Mouse (Mus musculus) hindbrain, embryonic 11.5 days (tissue): Measurements from ENCODE around the gene Caml. TPM values are rescaled to one million over a fixed set of nuclear protein-coding genes. Genes with fewer than 3 reads are reported as not detected.
A peak's percentile ranks its signal among the peaks of the same experiment; 100 is the strongest.
"Not testable (repeated sequence)": the region's sequence is repeated elsewhere in the genome, so short reads cannot be mapped to it uniquely, and the experiment has no call there.

ENCODE experiments used
- ATAC-seq: fragments of 200-750 bp; cut with Nextera tagmentation; 2 replicates; pipeline ENCODE4 v1.8.0; 2017; ENCODE audit warnings: mild to moderate bottlenecking, moderate TSS enrichment, moderate library complexity; ENCODE audit not compliant: low FRiP score
- DNase-seq: peaks from one replicate; pipeline ENCODE4 v3.0.0-alpha.2; 2015; ENCODE audit warnings: low spot score
- H3K27ac ChIP-seq: fragments of 300-500 bp; sonication (generic); 2 replicates; pipeline ENCODE4 v1.5.1; 2014; ENCODE audit warnings: mild to moderate bottlenecking, low read depth, low read length
- H3K27me3 ChIP-seq: fragments of 300-500 bp; sonication (generic); 2 replicates; pipeline ENCODE4 v1.6.1; 2014; ENCODE audit warnings: mild to moderate bottlenecking, low read length, moderate library complexity, mixed read lengths; ENCODE audit not compliant: control insufficient read depth, insufficient read depth
- H3K36me3 ChIP-seq: fragments of 300-500 bp; sonication (generic); 2 replicates; pipeline ENCODE4 v1.6.1; 2014; ENCODE audit warnings: mild to moderate bottlenecking, low read length, moderate library complexity, mixed read lengths; ENCODE audit not compliant: control insufficient read depth, insufficient read depth
- H3K4me1 ChIP-seq: fragments of 300-500 bp; sonication (generic); replicated peaks from 2 replicates; pipeline ENCODE4 v1.6.1; 2014; ENCODE audit warnings: low read length, mixed read lengths; ENCODE audit not compliant: control insufficient read depth, insufficient read depth
- H3K4me2 ChIP-seq: fragments of 300-500 bp; sonication (generic); replicated peaks from 2 replicates; pipeline ENCODE4 v1.6.1; 2014; ENCODE audit warnings: mild to moderate bottlenecking, low read depth, low read length
- H3K4me3 ChIP-seq: fragments of 300-500 bp; sonication (generic); 2 replicates; pipeline ENCODE4 v1.5.1; 2014; ENCODE audit warnings: low read depth, low read length
- H3K9ac ChIP-seq: fragments of 300-500 bp; sonication (generic); 2 replicates; pipeline ENCODE4 v1.6.1; 2014; ENCODE audit warnings: low read depth, low read length
- H3K9me3 ChIP-seq: fragments of 300-500 bp; sonication (generic); 2 replicates; pipeline ENCODE4 v1.6.1; 2016; ENCODE audit warnings: low read length; ENCODE audit not compliant: control insufficient read depth
- WGBS: fragments of 180-500 bp; shearing (Covaris S2); extraction: QIAGEN DNeasy Blood & Tissue Kit; methylation state at CpG from one replicate; pipeline ENCODE4 v1.1.7; 2014; 5-methylcytosine and 5-hydroxymethylcytosine counted together
- polyA plus RNA-seq: library from polyadenylated mRNA; unstranded; fragments of >200 nt; fragmentation: Nextera tagmentation; extraction: Ambion mirVana; gene quantifications from 2 replicates; pipeline ENCODE4 v1.2.1, GENCODE M21; 2014

The Caml gene
- polyA plus RNA-seq, 1 experiment from 2014 or later = 73.4 TPM

- DNase-seq (no peak), ATAC-seq (no peak)
- Histone ChIP-seq H3K4me3 (no peak overlapping the region), H3K9ac (no peak overlapping the region), H3K27me3 (no peaks in the 10 kb centered on the region), H3K4me1 (no peaks in the 10 kb centered on the region; the same call in 1 of the 2 replicates), H3K4me2 (no peak overlapping the region), H3K9me3 (no peaks in the 10 kb centered on the region), H3K27ac (no peak overlapping the region), H3K36me3 (no peaks in the 10 kb centered on the region; the same call in 1 of the 2 replicates)
- WGBS = 92% methylated on average over 14 of the region's 14 CpGs
These were observed 13.6 kb downstream of the Caml start for GRCm38 (mm10) chr13:55636185-55636983.

DNA sequence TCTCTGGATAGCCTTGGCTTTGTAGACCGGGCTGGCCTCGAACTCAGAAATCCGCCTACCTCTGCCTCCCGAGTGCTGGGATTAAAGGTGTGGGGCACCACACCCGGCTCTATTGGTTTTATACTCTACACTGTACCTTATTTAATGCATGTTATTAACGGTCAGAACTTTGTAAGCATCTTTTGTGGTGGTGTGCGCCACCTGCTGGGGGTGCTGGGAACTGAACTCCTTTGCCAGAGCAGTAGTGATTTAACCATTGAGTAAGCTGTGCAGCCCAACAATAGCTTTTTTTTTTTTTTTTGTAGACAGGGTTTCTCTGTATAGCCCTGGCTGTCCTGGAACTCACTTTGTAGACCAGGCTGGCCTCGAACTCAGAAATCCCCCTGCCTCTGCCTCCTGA, 17.7 kb downstream of the Caml start:
- H3K4me2 ChIP-seq, H3K4me1 ChIP-seq, H3K4me3 ChIP-seq, H3K27me3 ChIP-seq, H3K9ac ChIP-seq, H3K36me3 ChIP-seq, H3K27ac ChIP-seq, H3K9me3 ChIP-seq, ATAC-seq: not testable (repeated sequence)
- peak; percentile 90 for DNase-seq
- WGBS = 67% methylated on average over 8 of the region's 8 CpGs

DNA sequence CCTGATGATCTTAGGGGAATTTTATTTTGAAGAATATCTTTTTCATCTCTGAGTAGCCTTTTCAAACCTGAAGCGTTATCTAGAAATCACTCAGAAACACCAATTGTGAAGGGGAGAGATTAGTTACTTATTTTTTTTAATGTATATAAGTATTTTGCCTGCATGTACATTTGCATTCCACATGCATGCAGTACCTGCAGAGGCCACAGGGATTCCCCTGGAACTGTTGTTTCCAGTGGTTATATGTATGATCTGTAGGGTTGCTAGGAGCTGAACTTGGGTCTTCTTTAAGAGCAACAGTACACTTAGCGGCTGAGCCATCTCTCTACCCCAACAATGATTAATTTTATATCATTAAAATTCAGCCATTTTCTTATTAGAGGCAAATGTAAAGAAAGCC, 21.7 kb downstream of the Caml start:
- Histone ChIP-seq H3K4me2 (no peak overlapping the region), H3K36me3 (peaks cover 15% of the 10 kb centered on the region), H3K9ac (no peak overlapping the region), H3K9me3 (no peaks in the 10 kb centered on the region), H3K27me3 (no peaks in the 10 kb centered on the region), H3K4me3 (no peak overlapping the region), H3K4me1 (no peaks in the 10 kb centered on the region), H3K27ac (no peak overlapping the region)
- 87% methylated on average over 2 of the region's 2 CpGs for WGBS
- no peak for ATAC-seq
- DNase-seq = peak; percentile 56

DNA sequence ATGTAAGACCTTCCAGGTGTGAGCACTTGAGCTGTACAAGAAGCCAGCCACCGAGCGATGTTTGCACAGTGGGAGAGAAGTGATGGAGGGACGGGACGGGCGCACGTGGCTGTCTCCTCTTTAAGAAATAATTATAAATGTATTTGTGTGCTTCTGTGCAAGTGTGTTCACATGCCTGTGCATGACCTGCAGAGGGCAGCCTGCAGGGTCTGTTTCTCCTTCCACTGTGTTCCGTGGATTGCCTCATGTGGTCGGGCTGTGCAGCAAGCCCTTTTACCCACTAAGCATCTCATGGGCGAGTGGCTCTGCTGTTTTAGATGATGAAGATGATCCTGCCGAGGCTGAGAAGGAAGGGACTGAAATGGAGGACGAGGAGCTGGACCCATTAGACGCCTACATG, 27.3 kb downstream of the Caml start:
- no peak overlapping the region for H3K9ac ChIP-seq
- peaks cover 29% of the 10 kb centered on the region for H3K36me3 ChIP-seq
- DNase-seq (no peak), ATAC-seq (no peak)
- no peak overlapping the region for H3K4me3 ChIP-seq
- 92% methylated on average over 12 of the region's 12 CpGs for WGBS
- no peaks in the 10 kb centered on the region for H3K9me3 ChIP-seq
- no peak overlapping the region for H3K27ac ChIP-seq
- no peaks in the 10 kb centered on the region for H3K27me3 ChIP-seq
- H3K4me1 ChIP-seq = no peaks in the 10 kb centered on the region
- H3K4me2 ChIP-seq = no peak overlapping the region

DNA sequence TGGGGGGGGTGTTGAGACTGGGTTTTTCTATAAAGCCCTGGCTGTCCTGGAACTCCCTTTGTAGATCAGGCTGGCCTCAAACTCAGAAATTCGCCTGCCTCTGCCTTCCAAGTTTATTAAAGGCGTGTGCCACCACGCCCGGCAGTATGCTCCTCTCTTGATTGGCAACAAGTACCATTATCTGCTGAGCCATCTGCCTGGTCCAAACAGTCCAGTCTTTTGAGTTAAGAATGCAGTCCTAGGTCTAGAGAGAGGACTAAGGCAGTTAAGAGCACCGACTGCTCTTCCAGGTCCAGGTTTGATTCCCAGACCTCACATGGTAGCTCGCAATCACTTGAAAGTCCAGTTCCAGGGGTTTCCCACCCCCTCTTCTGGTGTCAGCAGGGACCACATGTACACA, 28.2 kb downstream of the Caml start:
- Histone ChIP-seq H3K27me3 (no peaks in the 10 kb centered on the region), H3K9ac (no peak overlapping the region), H3K27ac (no peak overlapping the region), H3K9me3 (no peaks in the 10 kb centered on the region), H3K4me3 (no peak overlapping the region), H3K36me3 (peaks cover 24% of the 10 kb centered on the region), H3K4me2 (no peak overlapping the region), H3K4me1 (no peaks in the 10 kb centered on the region)
- ATAC-seq = no peak
- DNase-seq = no peak
- WGBS = 96% methylated on average over 6 of the region's 6 CpGs

DNA sequence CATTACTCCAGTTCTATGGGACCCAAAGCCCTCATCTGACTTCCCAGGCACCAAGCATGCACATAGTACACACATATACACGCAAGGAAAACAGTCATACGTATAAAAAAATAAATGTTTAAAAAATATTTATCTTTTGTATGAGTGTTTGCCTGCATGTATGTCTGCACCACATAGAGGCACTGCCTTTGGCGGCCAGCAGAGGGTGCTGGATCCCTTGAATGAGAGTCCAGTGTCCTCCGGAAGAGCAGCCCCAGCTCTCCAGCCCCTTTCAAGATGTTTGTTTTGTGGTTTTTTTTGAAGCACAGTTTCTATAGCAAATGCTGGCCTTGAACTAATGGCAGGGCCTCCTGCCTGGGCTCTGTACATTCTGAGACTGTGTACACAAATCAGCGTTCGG, 45.7 kb downstream of the Caml start:
- DNase-seq = peak; percentile 65
- no peaks in the 10 kb centered on the region for H3K27me3 ChIP-seq
- no peak overlapping the region for H3K4me2 ChIP-seq
- no peaks in the 10 kb centered on the region for H3K4me1 ChIP-seq
- ATAC-seq = no peak
- no peak overlapping the region for H3K9ac ChIP-seq
- no peaks in the 10 kb centered on the region for H3K9me3 ChIP-seq
- WGBS = 84% methylated on average over 6 of the region's 6 CpGs
- peaks cover 21% of the 10 kb centered on the region for H3K36me3 ChIP-seq
- no peak overlapping the region for H3K4me3 ChIP-seq
- no peak overlapping the region for H3K27ac ChIP-seq

DNA sequence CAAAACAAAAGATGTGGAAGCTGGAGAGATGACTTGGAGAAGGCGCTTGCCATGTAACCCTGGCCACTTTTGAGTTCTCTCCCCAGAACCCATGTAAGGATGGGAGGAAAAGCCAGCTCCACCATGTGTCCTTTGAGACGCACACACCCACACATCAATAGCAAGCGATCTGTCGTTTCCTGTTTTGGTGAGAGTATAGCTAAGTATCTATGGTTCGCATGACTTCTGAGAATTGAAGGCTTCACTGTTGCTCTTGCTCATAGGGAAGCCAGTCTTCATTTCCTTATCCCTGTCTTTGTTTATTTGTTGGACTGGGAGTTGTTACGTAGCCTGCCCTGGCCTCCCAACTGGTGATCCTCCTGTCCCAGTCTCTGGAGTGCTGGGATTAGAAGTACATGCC, 49.9 kb downstream of the Caml start:
- H3K27me3 ChIP-seq = no peaks in the 10 kb centered on the region
- H3K36me3 ChIP-seq = peaks cover 26% of the 10 kb centered on the region

GRCm38 (mm10) chr13:55677364-55677763, 54.6 kb downstream of the Caml start:
- H3K9me3 ChIP-seq = no peaks in the 10 kb centered on the region
- H3K4me3 ChIP-seq = no peak overlapping the region
- no peaks in the 10 kb centered on the region for H3K4me1 ChIP-seq
- ATAC-seq = no peak
- no peak for DNase-seq
- peaks cover 16% of the 10 kb centered on the region; the same call in 1 of the 2 replicates for H3K36me3 ChIP-seq
- no peaks in the 10 kb centered on the region for H3K27me3 ChIP-seq
- 95% methylated on average over 8 of the region's 8 CpGs for WGBS
- H3K9ac ChIP-seq = no peak overlapping the region
- no peak overlapping the region for H3K27ac ChIP-seq
- no peak overlapping the region for H3K4me2 ChIP-seq

More for the DNA sequence above, 49.9 kb downstream of the Caml start:
- H3K4me3 ChIP-seq = no peak overlapping the region
- WGBS = 94% methylated on average over 6 of the region's 6 CpGs
- no peak overlapping the region for H3K9ac ChIP-seq
- no peak for DNase-seq
- no peaks in the 10 kb centered on the region for H3K4me1 ChIP-seq
- ATAC-seq = no peak
- H3K27ac ChIP-seq = no peak overlapping the region
- no peaks in the 10 kb centered on the region for H3K9me3 ChIP-seq
- no peak overlapping the region for H3K4me2 ChIP-seq
